Mouse (Mus musculus) spleen, postnatal 36 days (tissue): ENCODE data around the gene Gm42906.

Experiments
- DNase-seq, 2 experiments: peaks; one replicate each; pipeline ENCODE4 v3.0.0; 2022; ENCODE audit warnings: low spot score in 2 of 2, mixed read lengths in 1 of 2

Gm42906 gene

DNA sequence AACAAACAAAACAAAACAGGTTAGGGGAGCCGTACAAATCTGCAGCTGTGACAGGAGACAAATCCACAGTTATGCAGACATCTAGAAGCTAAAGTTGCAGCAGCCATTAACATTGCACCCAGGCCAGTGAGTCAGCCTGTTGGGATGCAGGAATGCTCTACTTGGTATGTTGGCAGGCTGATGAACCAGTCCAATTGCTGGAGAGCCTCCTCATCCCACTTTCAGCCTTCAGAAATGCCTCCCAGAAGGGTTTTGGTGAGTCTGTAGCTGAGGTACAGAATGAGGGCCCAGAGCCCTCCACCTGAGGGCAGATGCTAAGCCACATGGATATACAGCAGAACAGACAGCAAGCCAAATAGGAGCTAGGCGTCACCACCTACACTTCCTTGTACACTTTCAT, 358.4 kb downstream of the Gm42906 start:
- DNase-seq, result no peak

- DNase-seq, result no peak
These were observed 361.9 kb downstream of the Gm42906 start for GRCm38 (mm10) chr5:151066016-151066415.

- DNase-seq, result no peak
These were observed 362.7 kb downstream of the Gm42906 start for GRCm38 (mm10) chr5:151065228-151065627.

DNA sequence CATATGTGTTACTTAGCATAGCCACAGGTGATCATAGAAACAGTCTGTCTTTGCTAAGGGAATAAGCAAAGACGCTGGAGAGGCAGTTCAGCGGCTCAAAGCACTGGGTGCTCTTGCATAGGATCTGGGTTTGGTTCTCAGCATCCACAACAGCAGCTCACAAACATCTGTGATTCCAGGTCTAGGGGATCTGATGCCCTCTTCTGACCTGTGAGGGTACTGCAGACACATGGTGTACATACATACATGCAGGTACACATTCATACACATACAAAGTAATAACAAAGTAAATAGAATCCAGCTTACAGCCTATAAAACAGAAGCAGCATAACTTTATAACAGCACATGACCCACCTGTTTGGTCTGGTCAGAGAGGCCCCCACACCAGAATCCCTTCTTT, 366.0 kb downstream of the Gm42906 start:
- no peak for DNase-seq

DNA sequence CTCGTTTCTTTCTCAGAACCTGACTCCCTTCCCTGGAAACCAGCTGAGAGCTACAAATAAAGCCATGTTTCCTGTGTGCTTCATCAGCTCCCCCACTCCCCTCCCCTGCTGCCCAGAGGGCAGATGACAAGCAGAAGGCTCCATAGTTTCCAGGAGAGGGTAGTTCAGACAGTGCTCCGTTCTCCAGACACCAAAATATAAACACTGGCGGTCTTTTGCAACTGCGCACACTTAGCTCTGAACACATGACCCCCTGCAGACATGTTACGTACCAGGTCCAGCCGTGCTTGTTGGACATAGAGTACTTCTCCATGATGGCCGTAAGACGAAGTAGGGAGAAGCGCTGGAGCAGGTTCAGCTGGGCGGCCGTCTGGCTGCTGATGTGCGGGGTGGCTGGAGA, 367.5 kb downstream of the Gm42906 start:
- no peak for DNase-seq

- no peak for DNase-seq
These were observed 368.2 kb downstream of the Gm42906 start for GRCm38 (mm10) chr5:151059772-151060171.

DNA sequence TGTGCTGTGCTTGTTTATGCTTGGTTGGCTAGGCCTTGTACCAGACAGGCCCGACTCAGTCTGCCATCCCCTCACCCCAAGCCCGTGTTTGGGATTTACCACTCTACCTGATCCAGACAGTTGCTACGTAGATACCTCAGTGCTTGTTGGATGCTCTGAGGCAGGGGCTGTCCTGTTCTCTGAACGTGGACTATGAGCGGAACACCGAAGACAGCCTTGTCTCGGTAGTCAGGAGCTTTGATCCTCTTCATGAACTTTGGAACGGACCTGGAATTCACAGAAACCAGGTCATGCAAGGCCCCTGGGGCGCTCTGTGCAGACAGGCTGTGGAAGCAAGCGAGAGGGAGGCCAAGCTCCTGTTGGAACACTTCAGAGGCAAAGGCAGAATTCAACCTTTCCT, 368.6 kb downstream of the Gm42906 start:
- no peak for DNase-seq

- DNase-seq, result no peak
These were observed 370.2 kb downstream of the Gm42906 start for GRCm38 (mm10) chr5:151057716-151058115.

- DNase-seq, result no peak
These were observed 371.1 kb downstream of the Gm42906 start for GRCm38 (mm10) chr5:151056920-151057294.

DNA sequence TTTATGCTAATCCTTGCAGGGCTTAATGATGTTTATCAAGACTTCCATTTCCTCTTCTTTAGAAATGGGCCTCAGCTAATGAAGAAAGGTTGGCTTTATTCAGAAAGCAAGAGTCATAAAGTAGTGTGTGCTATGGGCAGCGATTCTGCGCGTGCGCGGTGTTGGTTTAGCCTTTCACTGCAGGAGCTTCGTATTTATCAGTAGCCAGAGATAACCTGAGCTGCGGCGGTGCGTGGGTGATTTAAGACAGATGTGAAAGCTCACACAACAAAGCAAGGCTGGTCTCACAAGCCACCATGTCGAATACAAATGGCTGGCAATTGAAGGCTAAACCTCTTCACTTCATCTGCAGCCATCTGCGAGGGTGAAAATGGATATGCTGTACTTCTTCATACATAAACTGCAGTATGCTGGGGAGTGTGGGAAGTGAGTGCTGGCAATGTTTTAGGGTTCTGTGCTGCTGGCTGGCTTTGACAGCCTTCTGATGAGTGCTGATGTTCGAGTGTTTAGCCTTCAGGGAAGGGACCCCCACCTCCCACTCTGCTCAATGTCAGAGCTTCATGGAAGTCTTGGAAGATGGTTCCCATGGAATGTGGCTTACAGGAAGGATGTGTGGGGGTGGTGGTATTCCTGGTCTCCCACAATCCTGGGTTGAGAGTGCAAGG, 371.6 kb downstream of the Gm42906 start:
- no peak for DNase-seq

DNA sequence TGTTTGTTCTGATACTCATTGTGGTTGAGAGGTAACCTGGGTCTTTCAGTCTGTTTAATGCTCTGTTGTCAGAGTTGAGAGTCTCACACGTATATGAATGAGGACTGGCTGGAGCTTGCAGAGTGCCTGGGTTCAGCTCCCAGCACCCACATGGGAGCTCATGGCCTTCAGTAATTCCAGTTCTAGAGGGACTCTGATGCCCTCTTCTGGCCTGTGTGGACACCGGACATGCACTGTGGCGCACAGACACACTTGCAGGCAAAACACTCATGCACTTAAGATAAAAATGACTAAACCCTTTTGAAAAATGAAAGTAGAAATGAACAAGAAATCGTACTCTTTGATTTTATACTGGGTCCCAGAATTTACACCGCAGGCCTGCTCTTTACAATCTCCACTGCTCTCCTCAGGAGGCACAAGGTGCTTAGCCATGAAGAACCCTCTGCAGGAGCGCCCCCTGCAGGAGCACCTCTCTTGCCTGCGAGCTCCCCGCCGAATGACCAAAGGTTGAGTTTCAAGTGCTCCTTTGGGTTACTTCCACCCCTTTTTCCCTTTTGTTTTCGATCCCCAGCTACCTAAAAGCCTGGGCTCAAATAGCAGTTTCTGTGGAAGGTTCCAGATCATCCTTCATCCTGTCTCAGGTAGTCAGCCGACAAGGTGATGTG, 372.4 kb downstream of the Gm42906 start:
- no peak for DNase-seq

DNA sequence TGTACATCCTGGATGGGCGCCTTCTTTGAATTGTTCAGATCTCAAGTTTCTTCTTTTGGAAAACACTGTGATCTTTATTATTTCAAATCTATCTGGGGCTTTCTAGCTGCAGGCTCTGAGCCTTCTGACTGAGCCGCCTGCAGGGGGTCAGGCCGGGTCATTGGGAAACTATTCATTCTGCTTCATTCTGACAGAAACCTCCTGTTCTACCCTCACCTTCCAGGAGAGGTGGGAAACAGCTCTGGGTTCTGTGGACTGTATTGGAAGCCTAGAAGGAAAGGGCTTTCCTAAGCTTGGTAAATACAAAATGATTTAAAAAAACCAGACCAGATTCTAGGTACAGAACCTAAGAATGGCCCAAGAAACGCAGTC, 373.2 kb downstream of the Gm42906 start:
- no peak for DNase-seq

DNA sequence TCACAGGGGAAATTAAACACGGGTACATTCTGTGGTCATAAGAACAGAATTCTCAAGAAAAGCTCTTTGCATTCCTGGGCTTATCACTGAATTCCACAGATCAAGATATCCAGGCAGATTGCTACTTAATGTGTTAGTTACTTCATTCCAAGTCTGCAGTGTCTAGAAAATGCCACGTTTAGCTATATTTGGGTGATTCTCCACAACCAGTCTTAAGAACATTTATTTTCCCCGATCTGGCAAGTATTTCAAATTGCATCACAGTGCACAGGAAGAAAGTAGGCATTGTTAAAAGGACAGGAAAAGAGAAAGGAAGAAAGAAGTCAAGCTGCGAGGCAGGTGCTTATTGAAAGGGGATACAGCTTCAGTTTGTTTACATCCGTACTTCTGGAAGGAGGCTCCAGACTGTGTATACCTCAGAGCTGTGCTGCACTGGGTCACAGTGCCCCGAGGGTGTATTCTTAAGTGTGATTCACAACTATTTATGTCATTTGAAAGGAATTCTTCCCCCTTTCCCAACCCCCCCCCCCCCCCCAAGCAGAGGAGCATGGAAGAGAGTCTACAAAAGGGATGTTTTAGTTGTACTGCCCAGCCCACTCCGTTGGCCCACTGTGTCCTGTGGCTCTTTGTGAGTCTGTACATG, 373.7 kb downstream of the Gm42906 start:
- no peak for DNase-seq

GRCm38 (mm10) chr5:151053190-151053589, 374.8 kb downstream of the Gm42906 start:
- DNase-seq, result no peak

GRCm38 (mm10) chr5:151052331-151052730, 375.6 kb downstream of the Gm42906 start:
- no peak for DNase-seq

GRCm38 (mm10) chr5:151047488-151047887, 380.5 kb downstream of the Gm42906 start:
- no peak for DNase-seq

GRCm38 (mm10) chr5:151046917-151047316, 381.0 kb downstream of the Gm42906 start:
- DNase-seq, result no peak

DNA sequence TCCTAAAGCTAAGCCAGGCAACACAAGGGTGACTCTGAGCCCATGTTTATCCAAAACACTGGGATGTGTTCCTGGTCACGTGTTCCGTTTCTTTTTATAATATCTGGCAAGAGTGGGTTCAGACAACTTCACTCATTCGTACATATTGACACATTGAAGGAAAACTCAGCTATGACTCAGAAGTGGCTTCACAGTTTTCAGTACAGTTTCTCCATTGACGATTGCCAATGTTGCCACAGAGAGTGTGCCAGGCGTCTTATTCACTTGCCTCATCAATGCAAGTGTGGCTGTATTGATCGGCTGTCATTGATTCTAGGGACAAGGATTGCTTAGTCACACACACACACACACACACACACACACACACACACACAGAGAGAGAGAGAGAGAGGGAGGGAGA, 381.8 kb downstream of the Gm42906 start:
- no peak for DNase-seq

DNA sequence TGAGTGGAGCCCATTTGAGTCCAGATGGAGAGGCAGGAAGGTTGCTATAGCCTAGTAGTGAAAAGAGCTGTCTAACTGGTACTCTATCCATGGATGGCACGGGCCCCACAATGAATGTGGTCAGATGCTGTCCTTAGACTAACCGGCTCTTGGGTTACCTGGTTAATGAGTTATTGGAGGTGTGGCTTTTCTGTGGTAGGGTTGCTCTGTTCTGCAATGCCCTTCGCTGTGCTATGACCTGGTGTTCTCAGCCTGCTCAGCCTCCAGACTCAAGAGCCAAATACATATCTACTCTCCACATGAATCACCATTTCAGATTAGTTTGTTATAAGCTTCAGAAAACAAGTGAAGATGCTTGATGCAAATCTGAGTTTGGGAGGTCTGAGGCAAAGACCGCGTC, 385.1 kb downstream of the Gm42906 start:
- no peak for DNase-seq

DNA sequence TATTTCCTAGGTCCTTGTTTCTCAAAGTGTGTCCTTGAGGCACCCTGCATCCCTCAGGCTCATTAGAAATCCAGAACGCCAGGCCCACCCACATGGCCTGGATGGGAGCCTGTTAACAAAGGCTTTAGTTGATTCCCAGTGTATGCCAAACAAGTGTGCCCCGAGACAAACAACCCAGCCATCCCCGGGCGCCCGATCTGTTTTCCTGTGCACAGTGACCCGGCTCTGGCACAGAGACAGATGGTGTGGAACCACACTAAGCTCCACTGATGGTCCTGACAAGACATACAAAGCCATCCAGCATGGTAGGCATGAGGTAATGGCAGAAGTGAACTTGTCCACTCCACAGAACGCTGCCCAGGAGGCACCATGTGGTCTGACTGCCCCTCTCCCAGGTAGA, 390.1 kb downstream of the Gm42906 start:
- DNase-seq, result no peak

- no peak for DNase-seq
These were observed 393.0 kb downstream of the Gm42906 start for GRCm38 (mm10) chr5:151034715-151035512.

GRCm38 (mm10) chr5:151028906-151029305, 399.1 kb downstream of the Gm42906 start:
- no peak for DNase-seq
